Mouse (Mus musculus): ENCODE data around the gene Otop2.

The Otop2 gene

DNA sequence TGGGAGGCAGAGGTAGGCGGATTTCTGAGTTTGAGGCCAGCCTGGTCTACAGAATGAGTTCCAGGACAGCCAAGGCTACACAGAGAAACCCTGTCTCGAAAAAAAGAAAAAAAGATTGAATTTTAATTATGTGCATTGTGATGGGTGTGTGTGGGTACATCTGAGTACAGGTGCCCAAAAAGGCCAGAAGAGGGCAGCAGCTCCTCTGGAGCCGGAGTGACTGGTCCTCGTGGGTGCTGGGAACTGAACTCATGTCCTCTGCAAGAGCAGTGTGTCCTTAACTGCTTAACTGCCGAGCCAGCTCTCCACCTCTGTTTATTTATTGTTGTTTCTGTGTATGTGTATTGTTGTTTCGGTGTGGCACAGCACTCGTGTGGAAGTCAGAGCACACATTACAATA is 70.9 kb downstream of the Otop2 start:
- in situ Hi-C loops (cut with MboI, MseI): no loop called here

DNA sequence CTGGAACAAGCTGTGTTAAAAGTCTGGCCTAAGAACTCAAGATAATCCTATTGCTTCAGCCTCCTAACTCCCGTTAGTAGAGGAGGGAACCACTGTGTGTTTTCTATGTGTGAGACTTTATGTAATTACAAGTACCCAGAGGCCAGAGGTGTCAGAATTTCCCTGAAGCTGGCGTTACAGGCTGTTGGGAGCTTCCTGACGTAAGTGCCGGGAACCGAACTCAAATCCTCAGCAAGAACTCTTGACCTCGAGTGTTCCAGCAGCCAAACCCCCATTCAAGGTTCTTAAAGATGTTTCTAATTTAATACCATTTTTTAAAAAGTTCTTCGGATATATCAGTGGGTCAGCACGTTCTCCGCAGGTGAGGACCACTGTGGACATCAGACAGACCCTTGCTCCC is 74.3 kb downstream of the Otop2 start:
- in situ Hi-C loops (cut with MboI, MseI): no loop called here

All from T-helper 1 cell (primary cell).